Mouse (Mus musculus) brain, embryonic 14.5 days (tissue): Measurements from ENCODE around the gene Ndufaf1.

Experiments
- CTCF ChIP-seq: fragments of 200-500 bp; IDR thresholded peaks from 2 replicates; pipeline ENCODE4 v1.5.1; 2012; ENCODE audit warnings: inconsistent platforms, mild to moderate bottlenecking, moderate library complexity, borderline replicate concordance; ENCODE audit not compliant: insufficient read depth, insufficient read length; ENCODE audit errors: extremely low read depth
- POLR2A ChIP-seq: fragments of 200-500 bp; IDR thresholded peaks from 2 replicates; pipeline ENCODE4 v1.6.1; 2012; ENCODE audit warnings: mild to moderate bottlenecking, inconsistent platforms, borderline replicate concordance; ENCODE audit not compliant: poor library complexity, insufficient read depth, insufficient read length, severe bottlenecking; ENCODE audit errors: extremely low read depth

DNA sequence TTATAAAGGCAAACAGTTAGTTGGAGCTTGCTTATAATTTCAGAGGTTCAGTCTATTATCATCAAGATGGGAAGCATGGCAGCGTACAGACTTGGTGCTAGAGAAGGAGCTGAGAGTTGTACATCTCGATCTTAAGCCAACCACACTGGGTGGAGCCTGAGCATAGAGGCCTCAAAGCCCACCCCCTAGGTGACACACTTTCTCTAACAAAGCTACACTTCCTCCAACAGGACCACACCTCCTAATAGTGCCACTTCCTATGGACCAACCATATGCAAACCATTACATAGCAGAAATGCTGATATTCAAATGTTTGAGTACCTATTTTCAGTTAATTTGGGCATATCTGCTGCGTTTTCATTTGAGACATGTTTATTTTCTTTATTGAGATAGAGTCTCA, 47.4 kb upstream of the Ndufaf1 start:
- TF ChIP-seq CTCF (no peak), POLR2A (no peak)
